Mouse (Mus musculus): ENCODE data around the gene Art3.
A peak's percentile ranks its signal among the peaks of the same experiment; 100 is the strongest.

Gene Art3

DNA sequence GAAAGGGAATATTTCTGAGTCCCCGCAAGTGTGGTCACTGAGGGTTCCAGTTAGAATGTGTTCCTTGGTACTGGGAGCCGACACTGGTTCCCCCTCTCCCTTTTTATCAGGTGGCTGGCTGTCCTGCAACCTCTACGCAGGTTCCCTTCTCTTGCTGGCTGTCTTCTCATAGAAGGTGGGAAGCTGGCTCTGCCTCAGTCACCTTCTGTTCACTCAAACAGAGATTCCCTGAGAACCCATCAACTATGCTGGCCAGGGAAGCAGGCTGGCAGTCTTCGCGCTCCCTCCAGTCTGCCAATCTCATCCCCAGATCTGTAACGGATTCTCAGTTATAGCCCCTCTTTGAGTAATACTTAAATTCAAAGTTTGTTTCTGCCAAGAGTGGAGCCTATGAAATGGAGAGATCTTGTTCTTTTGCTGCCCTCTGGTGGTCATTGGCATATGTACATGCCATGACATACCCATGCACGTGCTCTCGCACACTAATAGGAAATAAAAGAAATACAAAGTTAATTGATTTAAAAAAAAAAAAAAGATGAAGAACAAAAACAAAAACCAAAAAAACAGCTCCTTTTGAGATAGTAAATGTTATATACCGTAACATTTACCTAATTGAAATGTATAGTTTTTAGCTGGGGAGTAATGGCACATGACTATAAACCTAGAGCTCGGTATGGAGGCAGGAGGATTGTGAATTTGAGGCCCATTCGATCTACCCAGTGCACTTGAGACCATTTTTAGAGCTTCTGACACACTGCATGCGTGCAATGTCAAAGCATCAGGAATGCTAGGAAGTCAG lies 50.1 kb downstream of the Art3 start:
- peak; percentile 71 for DNase-seq

DNA sequence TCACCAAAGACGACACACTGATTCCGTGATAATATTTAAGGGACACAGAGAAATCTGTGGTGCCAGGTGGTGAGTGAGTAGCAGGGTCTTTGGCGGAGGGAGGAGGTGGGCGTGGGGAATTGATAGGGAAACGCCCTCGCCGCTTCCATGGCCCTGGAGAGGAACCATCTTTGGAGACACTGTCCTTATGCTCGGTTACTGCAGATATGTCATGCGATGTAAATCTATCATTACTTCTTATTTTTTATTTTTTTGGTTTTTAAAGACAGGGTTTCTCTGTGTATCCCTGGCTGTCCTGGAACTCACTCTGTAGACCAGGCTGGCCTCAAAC lies 50.7 kb downstream of the Art3 start:
- no peak for DNase-seq

- no peak for DNase-seq
These were observed 52.1 kb downstream of the Art3 start for GRCm38 (mm10) chr5:92383747-92384146.

- no peak for DNase-seq
These were observed 53.2 kb downstream of the Art3 start for GRCm38 (mm10) chr5:92384855-92385254.

DNA sequence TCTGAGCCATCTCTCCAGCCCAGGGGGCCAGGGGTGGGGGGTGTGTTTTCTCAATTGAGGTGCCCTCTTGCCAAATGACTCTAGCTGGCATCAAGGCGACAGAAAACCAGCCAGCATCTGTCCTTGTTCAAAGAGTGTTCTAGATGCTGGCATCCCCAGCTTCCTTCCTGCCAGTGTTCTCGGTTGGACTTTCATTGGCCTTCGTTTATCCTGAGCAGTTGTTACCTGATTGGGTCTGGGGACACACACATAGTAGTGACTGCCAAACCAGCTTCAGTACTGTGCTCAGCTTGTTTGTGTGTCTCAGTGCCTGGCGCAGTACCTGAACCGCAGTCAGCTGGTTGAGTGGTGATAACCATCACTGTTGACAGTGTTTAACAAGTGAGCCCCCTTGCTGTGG lies 54.5 kb downstream of the Art3 start:
- DNase-seq: no peak

- DNase-seq: no peak
These were observed 55.0 kb downstream of the Art3 start for GRCm38 (mm10) chr5:92386643-92387042.

DNA sequence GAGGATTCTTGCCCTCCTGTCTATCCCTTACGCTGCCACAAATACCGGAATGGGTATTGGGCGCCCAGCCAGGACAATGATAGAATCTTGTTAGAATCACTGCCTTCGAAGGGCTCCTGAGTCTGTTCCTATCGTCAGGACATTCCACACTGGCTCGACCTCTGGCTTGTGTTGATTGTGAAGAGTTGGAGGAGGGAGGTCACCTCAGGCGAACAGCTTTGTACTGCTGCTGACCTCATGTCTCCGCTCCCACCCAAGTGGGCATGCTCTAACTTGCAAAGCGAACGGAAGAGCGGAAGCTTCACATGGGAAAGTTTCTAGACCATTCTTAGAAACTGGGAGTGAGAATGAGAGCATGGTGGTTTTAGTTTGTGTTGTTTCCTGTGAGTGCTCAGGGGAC lies 55.8 kb downstream of the Art3 start:
- no peak for DNase-seq

- no peak for DNase-seq
These were observed 58.4 kb downstream of the Art3 start for GRCm38 (mm10) chr5:92389977-92390376.

GRCm38 (mm10) chr5:92390615-92391014 lies 59.0 kb downstream of the Art3 start:
- DNase-seq: no peak

DNA sequence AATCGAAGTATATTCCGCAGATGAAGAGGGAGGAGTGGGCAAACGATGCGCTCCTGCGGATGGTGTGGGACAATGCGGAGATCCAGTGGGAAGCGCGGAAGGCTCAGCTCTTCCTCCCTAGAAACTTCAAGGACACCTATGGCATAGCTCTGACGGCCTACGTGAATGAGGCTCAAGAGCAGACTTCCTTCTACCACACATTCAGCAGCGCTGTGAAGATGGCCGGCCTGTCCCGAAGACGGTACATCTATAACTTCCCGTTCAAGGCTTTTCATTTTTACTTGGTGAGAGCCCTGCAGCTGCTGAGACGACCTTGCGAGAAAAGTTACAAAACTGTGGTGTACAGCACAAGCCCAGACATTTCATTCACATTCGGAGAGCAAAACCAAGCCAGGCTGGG lies 60.9 kb downstream of the Art3 start:
- no peak for DNase-seq

DNA sequence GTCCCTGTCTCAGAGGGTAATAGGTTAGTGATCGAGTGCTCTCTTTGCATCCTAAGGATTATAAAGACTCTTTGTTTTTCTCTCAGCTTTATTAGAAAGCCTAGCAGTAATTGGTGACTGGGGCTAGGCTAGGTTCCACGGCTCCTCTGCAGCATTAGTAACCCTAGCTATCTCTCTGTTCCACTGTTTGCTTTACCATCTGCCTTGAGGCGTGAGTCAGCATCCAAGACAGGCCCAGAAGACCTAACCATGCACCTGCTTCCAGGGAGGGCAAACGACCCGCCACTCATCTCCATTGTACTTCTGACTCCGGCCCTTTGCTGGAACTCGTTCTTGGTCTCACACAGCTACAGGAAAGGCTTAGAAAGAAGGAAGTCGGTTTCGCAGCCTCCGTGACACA lies 62.2 kb downstream of the Art3 start:
- DNase-seq: no peak

DNA sequence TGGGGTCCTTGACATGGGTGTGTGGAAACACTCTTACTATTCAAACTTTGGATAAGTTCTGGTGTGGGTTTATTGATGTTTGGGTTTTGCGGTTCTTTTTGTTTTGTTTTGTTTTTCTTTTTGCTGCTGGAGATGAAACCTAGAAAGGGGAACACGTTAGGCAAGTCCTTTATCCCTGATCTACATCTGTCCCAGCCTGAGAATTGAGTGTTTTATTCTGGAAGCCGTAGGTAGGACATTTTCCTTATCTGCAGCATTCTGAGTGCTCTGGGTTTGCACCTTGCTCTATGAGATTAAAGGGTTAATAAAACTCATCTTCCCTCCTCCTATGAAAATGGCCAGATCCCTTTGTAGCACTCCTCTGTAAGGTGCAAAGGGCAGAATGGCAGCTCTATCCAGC lies 64.1 kb downstream of the Art3 start:
- DNase-seq: no peak

GRCm38 (mm10) chr5:92396476-92396875 lies 64.8 kb downstream of the Art3 start:
- no peak for DNase-seq

DNA sequence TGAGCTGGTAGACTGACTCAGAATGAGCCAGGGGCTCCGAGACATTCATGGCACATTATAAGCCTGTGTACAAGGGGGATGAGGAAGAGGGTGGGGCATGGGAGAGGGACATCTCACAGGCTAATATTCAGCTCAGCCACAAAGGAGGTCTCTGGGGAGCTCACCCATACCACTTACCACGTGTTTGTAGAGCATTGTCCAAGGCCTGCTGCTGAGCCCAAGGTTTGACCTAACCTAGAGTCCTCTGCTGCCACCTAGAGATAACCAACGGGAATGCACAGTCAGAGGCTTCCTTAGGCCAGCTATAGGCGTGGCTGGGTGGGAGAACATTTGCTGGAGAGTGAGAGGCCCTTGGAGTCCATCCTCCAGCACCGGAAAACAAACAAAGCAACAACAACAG lies 66.5 kb downstream of the Art3 start:
- DNase-seq: peak; percentile 61

DNA sequence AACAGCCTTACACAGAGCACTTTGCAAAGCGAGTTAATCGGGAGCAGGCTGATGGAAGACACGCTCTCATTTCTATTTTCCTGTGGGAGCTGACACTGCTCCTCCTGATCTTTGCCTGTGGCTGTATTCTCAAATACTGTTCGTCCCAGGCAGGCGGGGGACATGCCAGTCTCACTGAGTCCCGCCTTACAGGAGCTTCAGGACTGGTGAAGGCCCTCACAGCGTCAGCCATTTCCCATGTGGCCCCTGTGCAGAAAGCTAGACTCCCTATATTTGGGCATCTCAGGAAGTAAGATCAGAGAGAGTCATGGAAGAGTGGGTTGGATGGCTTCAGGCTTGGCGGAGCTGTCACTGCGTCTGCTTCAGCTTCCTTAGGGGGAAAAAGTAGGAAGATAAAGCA lies 71.2 kb downstream of the Art3 start:
- DNase-seq: no peak

DNA sequence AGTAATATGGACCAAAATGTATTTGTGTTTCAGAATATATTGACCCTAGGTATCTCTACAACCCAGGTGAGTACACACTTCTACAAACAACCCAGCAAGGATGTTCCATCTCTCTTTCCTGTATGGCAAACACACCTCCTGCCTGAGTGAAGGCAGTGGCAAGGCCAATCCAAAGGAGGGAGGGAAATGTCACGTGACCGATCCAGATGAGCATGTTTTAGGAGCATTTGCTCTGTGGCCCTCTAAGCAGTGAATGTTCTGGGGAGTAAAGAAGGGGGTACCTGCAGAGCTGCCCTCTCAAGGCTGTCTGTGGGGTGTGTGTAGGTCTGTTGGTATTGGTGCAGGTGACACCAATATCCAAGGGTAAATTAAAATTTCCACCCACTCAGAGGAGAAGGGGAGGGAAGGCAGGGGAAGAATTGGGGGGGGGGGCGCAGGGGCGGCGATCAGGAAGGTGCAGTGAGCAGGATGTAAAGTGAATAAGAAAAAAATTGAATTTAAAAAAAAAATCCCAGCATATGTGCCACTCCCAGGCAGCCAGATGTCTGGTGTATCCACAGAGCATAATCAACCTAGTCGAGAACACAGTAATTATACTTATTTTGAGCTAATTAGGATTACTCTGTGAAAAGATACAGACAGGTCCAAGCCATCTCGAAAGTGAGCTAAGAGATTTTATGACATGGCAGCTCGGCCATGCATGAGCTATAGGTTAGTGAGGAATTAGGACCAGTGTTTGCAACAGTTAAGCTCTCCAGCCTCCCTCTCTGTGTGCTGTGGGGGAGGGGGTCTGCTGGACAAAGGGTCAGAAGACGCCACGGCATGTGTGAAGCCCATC lies 72.2 kb downstream of the Art3 start:
- no peak for DNase-seq

GRCm38 (mm10) chr5:92404400-92404678 lies 72.7 kb downstream of the Art3 start:
- DNase-seq: no peak

GRCm38 (mm10) chr5:92409361-92410155 lies 77.9 kb downstream of the Art3 start:
- DNase-seq: no peak

DNA sequence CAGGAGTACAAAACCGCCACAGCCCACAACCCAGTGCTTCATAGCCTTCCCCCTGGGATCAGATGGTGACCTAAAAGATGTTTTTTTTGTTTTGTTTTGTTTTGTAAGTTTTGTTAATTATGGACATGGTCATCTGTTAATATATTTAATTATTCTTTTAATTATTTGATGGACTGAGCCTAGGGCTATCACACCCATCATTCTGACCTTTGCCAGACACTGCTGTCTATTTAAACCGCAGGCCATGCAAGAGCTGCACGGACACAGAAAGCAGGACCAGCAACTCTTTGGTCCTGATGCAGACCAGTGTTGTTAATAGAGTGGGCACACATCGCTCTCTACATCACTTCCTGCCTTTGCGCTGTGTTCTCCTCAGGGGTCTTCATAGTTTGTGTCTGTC lies 78.9 kb downstream of the Art3 start:
- no peak for DNase-seq

- no peak for DNase-seq
These were observed 80.0 kb downstream of the Art3 start for GRCm38 (mm10) chr5:92411461-92412140.

- DNase-seq: no peak
These were observed 81.8 kb downstream of the Art3 start for GRCm38 (mm10) chr5:92413271-92413981.

DNA sequence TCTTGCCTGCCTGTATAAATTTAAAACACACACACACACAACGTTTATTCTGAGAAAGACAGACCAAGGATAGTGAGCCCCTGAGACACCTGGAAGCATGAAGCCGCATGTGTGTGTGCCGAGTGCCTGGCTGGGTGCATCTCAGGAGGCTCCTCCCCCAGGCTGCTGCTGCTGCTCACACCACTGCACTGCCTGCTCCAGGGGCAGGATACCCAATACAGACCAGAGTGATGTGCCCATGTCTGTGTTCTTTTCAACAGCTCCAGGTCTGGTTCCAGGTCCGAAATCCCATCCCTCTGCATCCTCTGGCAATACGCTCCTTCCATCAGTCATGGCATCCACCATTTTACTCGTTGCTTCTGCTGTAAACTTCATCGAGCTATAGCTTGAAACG lies 82.4 kb downstream of the Art3 start:
- no peak for DNase-seq

DNA sequence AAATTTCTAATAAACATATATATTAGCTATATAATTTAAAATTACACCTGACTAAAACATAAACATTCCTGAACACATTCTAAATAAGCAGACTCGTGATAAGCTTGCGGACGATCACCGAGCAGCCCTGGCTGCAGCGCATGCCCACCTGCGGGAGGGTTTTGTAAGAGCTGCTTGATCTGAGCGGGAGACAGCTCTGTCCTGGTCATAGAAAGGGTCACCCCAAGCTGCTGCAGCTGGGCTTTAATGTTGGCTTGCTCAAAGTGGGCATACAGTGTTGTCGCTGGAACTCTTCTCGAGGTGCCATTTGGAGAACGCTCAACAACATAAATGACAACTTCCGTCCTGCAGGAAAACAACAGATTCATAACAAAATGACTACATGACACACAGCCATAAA lies 92.5 kb downstream of the Art3 start:
- no peak for DNase-seq
